Mouse (Mus musculus) liver, adult (tissue): Measurements from ENCODE around the gene Kcnb1.
A peak's percentile ranks its signal among the peaks of the same experiment; 100 is the strongest.

Experiments used
- GATA4 ChIP-seq: IDR thresholded peaks from 2 replicates; pipeline ENCODE4 v1.6.1; 2014; ENCODE audit warnings: mild to moderate bottlenecking, low read length; ENCODE audit not compliant: insufficient replicate concordance

The Kcnb1 gene

GRCm38 (mm10) chr2:167128699-167129607 is 61.0 kb downstream of the Kcnb1 start:
- TF ChIP-seq GATA4 = no peak

GRCm38 (mm10) chr2:167127404-167127803 is 62.6 kb downstream of the Kcnb1 start:
- TF ChIP-seq GATA4 = no peak

GRCm38 (mm10) chr2:167125781-167126180 is 64.2 kb downstream of the Kcnb1 start:
- no peak for TF ChIP-seq GATA4

- no peak for TF ChIP-seq GATA4
These were observed 66.0 kb downstream of the Kcnb1 start for GRCm38 (mm10) chr2:167123936-167124335.

- no peak for TF ChIP-seq GATA4
These were observed 67.2 kb downstream of the Kcnb1 start for GRCm38 (mm10) chr2:167122737-167123136.

GRCm38 (mm10) chr2:167121996-167122395 is 68.0 kb downstream of the Kcnb1 start:
- no peak for TF ChIP-seq GATA4

GRCm38 (mm10) chr2:167121228-167121627 is 68.7 kb downstream of the Kcnb1 start:
- TF ChIP-seq GATA4 = no peak

GRCm38 (mm10) chr2:167120186-167120830 is 69.6 kb downstream of the Kcnb1 start:
- no peak for TF ChIP-seq GATA4

GRCm38 (mm10) chr2:167118046-167118445 is 71.9 kb downstream of the Kcnb1 start:
- peak; percentile 83; the same call in 1 of the 2 replicates for TF ChIP-seq GATA4

- no peak for TF ChIP-seq GATA4
These were observed 77.2 kb downstream of the Kcnb1 start for GRCm38 (mm10) chr2:167112737-167113136.

- TF ChIP-seq GATA4 = no peak
These were observed 77.7 kb downstream of the Kcnb1 start for GRCm38 (mm10) chr2:167112259-167112658.

- TF ChIP-seq GATA4 = no peak
These were observed 80.4 kb downstream of the Kcnb1 start for GRCm38 (mm10) chr2:167109506-167109905.

GRCm38 (mm10) chr2:167103546-167103945 is 86.4 kb downstream of the Kcnb1 start:
- TF ChIP-seq GATA4 = no peak

- TF ChIP-seq GATA4 = no peak
These were observed 88.1 kb downstream of the Kcnb1 start for GRCm38 (mm10) chr2:167101743-167102441.

- no peak for TF ChIP-seq GATA4
These were observed 95.3 kb downstream of the Kcnb1 start for GRCm38 (mm10) chr2:167094688-167095087.
